Mouse (Mus musculus) ES-Bruce4 (cell line): ENCODE data around the gene Lpcat2b. TPM values are rescaled to one million over a fixed set of nuclear protein-coding genes. Genes with fewer than 3 reads are reported as not detected.

Experiments used
- H3K27ac ChIP-seq: 2 replicates; pipeline ENCODE4 v1.5.1; 2012; ENCODE audit warnings: low read length, inconsistent platforms; ENCODE audit not compliant: insufficient read depth
- H3K27me3 ChIP-seq: 2 replicates; pipeline ENCODE4 v1.6.1; 2012; ENCODE audit warnings: mild to moderate bottlenecking, low read length, inconsistent platforms; ENCODE audit not compliant: control insufficient read depth, poor library complexity, insufficient read depth, severe bottlenecking
- H3K36me3 ChIP-seq: 2 replicates; pipeline ENCODE4 v1.6.1; 2012; ENCODE audit warnings: inconsistent platforms, mild to moderate bottlenecking, low read length, moderate library complexity; ENCODE audit not compliant: control insufficient read depth, poor library complexity, insufficient read depth, severe bottlenecking
- H3K4me1 ChIP-seq: one replicate; pipeline ENCODE4 v1.8.1; 2011; ENCODE audit warnings: low read length; ENCODE audit not compliant: control insufficient read depth, insufficient read depth
- H3K4me3 ChIP-seq: 2 replicates; pipeline ENCODE4 v1.5.1; 2011; ENCODE audit warnings: low read depth, mild to moderate bottlenecking, low read length
- H3K9ac ChIP-seq: 2 replicates; pipeline ENCODE4 v1.6.1; 2012; ENCODE audit warnings: low read depth, mild to moderate bottlenecking, inconsistent platforms; ENCODE audit not compliant: poor library complexity, severe bottlenecking
- H3K9me3 ChIP-seq: replicated peaks from 2 replicates; pipeline ENCODE4 v1.6.1; 2012; ENCODE audit warnings: mild to moderate bottlenecking, low read length, inconsistent platforms; ENCODE audit not compliant: control insufficient read depth, poor library complexity, insufficient read depth, severe bottlenecking
- CTCF ChIP-seq: IDR thresholded peaks from one replicate; pipeline ENCODE4 v1.8.1; 2011; ENCODE audit warnings: low read depth, low read length
- EP300 ChIP-seq: IDR thresholded peaks from 2 replicates; pipeline ENCODE4 v1.6.1; 2011; ENCODE audit warnings: low read depth, low read length; ENCODE audit not compliant: insufficient read depth
- POLR2A ChIP-seq: IDR thresholded peaks from one replicate; pipeline ENCODE4 v1.8.1; 2011; ENCODE audit warnings: low read length; ENCODE audit not compliant: insufficient read depth
- polyA plus RNA-seq: library from polyadenylated mRNA; stranded (reverse); fragments of >200 nt; gene quantifications from 2 replicates; pipeline ENCODE4 v1.2.4, GENCODE M21; 2011; ENCODE audit warnings: low read depth; ENCODE audit not compliant: missing spikeins, insufficient read depth, insufficient read length

Gene Lpcat2b
- polyA plus RNA-seq, 1 experiment, result not detected

DNA sequence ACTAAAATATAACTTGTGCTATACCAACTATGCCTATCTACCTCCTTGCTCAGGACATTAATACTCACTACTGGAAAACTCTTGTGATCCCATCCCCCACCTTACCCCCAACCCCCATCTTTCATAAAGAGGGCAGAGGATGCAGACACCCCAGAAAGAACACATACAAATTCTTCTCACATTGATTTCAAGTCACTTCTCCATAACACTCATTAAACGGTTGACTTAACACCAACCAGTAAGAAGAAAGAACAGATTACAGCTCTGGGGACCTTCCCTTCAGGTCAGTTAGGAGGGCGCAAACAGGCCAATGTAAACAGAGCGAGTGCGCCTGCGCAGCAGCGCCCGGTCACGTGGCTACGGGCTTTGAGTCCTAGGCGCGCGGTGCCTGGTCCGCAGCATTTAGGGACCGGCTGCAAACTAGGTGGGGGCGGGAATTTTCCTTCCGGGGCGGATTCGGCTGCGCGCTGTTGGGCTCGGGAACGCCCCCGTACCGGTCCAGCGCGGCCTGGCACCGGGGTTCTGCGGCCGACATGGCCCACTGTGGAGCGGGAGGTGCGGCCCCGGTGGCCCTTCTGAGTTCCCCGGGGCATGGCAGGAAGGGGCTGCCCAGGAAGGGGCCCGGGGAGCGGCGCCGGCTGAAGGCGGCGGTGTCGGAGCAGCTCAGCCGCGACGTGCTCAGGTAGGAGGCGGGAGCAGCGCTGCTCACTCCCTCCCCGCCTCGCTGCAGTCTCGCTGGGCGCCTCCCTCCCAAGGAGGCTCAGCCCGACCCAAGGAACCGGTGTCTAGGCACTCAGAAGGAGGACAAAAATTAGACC is 6.3 kb downstream of the Lpcat2b start, which contains the start of gene Btbd8:
TSS of gene Btbd8 (plus strand) at position 534 of the 818 bp plus-strand sequence.
- Histone ChIP-seq H3K9me3 (no peaks in the 10 kb centered on the region), H3K4me3 (peak within 1 kb of the TSS; percentile 97), H3K27me3 (no peaks in the 10 kb centered on the region), H3K4me1 (no peaks in the 10 kb centered on the region), H3K9ac (peak within 1 kb of the TSS; percentile 84), H3K36me3 (no peaks in the 10 kb centered on the region), H3K27ac (peak within 1 kb of the TSS; percentile 4; the same call in 1 of the 2 replicates)
- no peak for TF ChIP-seq CTCF
- peak; percentile 73; the same call in 1 of the 2 replicates for TF ChIP-seq EP300

DNA sequence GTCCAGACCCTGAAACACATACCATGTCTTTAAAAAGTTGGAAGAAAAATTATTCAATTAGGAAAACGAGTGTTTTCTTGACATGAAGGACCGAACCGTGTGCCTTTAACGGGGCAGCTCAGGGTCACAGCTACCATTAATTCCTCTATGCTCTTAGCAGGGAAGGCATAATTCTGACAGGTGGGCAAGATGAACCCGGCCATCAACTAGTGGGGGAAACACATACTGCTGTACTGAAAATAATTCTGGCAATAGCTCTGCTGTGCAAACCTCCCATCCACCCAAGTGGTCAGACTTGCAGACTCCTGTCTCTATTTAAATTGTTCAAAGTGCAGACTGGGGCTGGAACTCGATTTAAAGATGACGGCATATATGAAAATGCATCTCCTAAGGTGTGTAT is 7.0 kb downstream of the Lpcat2b start:
- Histone ChIP-seq H3K36me3 (no peaks in the 10 kb centered on the region), H3K27ac (no peak overlapping the region), H3K9ac (peak overlapping the region; percentile 84), H3K9me3 (no peaks in the 10 kb centered on the region), H3K4me3 (peak overlapping the region; percentile 97), H3K27me3 (no peaks in the 10 kb centered on the region), H3K4me1 (no peaks in the 10 kb centered on the region)
- TF ChIP-seq EP300 (no peak), POLR2A (no peak), CTCF (no peak)

DNA sequence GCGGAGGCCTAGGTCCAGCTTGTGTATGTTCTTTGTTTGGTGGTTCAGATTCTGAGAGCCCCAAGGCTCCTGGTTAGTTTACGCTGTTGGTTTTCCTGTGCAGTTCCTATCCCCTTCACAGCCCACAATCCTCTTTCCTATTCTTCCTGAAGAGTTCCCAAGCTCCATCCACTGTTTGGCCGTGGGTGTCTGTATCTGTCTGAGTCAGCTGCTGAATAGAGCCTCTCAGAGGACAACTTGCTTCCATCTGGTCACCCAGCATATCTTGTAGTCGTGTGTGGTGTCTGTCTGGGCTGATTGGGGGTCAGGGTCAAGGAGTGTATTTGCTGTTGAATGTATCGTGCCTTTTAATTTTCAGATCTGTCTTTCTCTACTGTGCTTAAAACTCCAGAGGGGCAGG is 10.5 kb downstream of the Lpcat2b start:
- no peak for TF ChIP-seq POLR2A
- no peak for TF ChIP-seq CTCF
- no peak for TF ChIP-seq EP300

DNA sequence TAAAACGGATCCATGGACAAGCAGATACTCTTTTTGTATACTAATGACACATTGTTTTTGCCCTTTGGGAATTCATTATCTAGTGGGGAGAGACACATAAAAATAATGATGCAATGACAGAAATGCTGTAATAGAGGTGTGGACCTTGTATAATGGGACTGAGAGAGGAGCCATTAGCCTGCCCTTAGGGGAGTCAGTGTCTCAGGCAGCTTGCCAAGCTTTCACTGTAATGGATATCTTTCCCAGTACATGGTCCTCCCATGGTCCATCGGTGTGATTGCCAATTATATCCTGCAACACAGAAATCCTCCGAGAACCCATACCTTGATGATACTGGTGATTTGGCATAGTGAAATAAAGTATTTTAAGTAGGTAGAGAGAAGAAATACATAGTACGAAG is 12.9 kb downstream of the Lpcat2b start:
- Histone ChIP-seq H3K4me3 (no peak overlapping the region), H3K36me3 (no peaks in the 10 kb centered on the region)
- TF ChIP-seq POLR2A (no peak), CTCF (no peak), EP300 (no peak)

More for the DNA sequence above, 10.5 kb downstream of the Lpcat2b start:
- H3K27ac ChIP-seq, result no peak overlapping the region
- no peaks in the 10 kb centered on the region for H3K27me3 ChIP-seq
- no peak overlapping the region for H3K9ac ChIP-seq
- no peak overlapping the region for H3K4me3 ChIP-seq
- H3K4me1 ChIP-seq, result no peaks in the 10 kb centered on the region
- no peaks in the 10 kb centered on the region for H3K9me3 ChIP-seq
- H3K36me3 ChIP-seq, result no peaks in the 10 kb centered on the region

DNA sequence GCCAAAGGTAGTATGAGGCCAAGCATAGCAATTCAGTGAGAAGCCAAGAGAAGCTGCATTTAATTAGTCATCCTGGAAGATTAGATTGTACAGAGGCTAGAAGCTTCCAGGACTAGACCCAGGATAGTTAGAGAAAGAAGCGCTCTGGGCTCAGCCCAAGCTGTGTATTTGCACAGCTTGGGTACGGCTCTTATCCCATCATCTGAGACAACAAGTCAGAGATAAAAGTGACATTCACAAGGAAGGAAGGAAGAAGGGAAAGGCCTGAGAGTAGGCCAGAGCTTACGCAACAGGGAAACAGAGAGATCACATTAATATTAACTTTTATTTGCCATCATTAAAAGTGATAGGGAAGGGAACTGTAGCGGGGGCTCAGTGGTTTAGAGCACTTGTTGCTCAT is 16.6 kb downstream of the Lpcat2b start:
- TF ChIP-seq EP300 (no peak), POLR2A (no peak), CTCF (no peak)
- Histone ChIP-seq H3K4me3 (no peak overlapping the region), H3K27ac (no peak overlapping the region), H3K27me3 (no peaks in the 10 kb centered on the region), H3K9ac (no peak overlapping the region), H3K9me3 (no peaks in the 10 kb centered on the region), H3K36me3 (no peaks in the 10 kb centered on the region), H3K4me1 (no peaks in the 10 kb centered on the region)

More for the DNA sequence above, 12.9 kb downstream of the Lpcat2b start:
- H3K27ac ChIP-seq, result no peak overlapping the region
- H3K4me1 ChIP-seq, result no peaks in the 10 kb centered on the region
- H3K27me3 ChIP-seq, result no peaks in the 10 kb centered on the region
- no peak overlapping the region for H3K9ac ChIP-seq
- no peaks in the 10 kb centered on the region for H3K9me3 ChIP-seq

DNA sequence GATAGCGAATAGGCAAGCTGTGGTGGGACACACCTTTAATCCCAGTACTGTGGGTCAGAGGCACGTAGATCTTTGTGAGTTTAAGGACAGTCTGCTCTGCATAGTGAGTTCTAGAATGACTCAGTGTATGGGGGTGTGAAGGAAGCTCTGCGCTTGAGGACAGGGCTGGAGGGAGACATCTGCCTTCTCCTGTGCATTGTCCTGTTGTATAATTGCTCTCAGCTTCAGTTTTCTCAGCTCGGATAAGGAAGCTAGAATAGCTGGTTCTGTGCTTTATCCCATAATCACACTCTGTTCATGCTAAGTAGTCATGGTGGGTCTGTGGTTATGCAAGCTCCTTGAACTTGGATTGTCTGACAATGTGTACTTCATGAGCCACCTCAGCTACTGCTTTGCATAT is 17.4 kb downstream of the Lpcat2b start:
- Histone ChIP-seq H3K27ac (no peak overlapping the region), H3K4me3 (no peak overlapping the region), H3K27me3 (no peaks in the 10 kb centered on the region), H3K36me3 (no peaks in the 10 kb centered on the region), H3K9me3 (no peaks in the 10 kb centered on the region), H3K4me1 (no peaks in the 10 kb centered on the region), H3K9ac (no peak overlapping the region)
- TF ChIP-seq EP300, result no peak
- TF ChIP-seq CTCF, result no peak
- TF ChIP-seq POLR2A, result no peak
